Mouse (Mus musculus): Measurements from ENCODE around the gene Nipsnap3a. TPM values are rescaled to one million over a fixed set of nuclear protein-coding genes. Genes with fewer than 3 reads are reported as not detected.

The Nipsnap3a gene
- total RNA-seq, 2 experiments from 2014 or later = not detected

Other genes with a start within 250 kb of the Nipsnap3a start
- gene Olfr275, start 174.7 kb upstream of the Nipsnap3a start, total RNA-seq (2021) = not detected
- gene Olfr273, start 130.0 kb upstream of the Nipsnap3a start, total RNA-seq (2021) = not detected
- not detected for gene Olfr272, start 70.1 kb upstream of the Nipsnap3a start, total RNA-seq (2021)
- gene Olfr270, start 24.7 kb upstream of the Nipsnap3a start, total RNA-seq (2021) = not detected
- gene Nipsnap3b, start 22.6 kb downstream of the Nipsnap3a start, total RNA-seq (2021) = 10 to 100 TPM; 24.0 to 26.4 TPM
- gene Abca1, start 170.6 kb downstream of the Nipsnap3a start, total RNA-seq (2021) = 10 to 100 TPM in 1 of 2 experiments, 1 to 10 TPM in 1; 9.5 to 11.6 TPM

Data from heart, postnatal 4 days (tissue).